Mouse (Mus musculus) liver, embryonic 13.5 days (tissue): ENCODE results near the gene Bicdl1. TPM values are rescaled to one million over a fixed set of nuclear protein-coding genes. Genes with fewer than 3 reads are reported as not detected.

Source experiments
- ATAC-seq: fragments of 200-750 bp; cut with Nextera tagmentation; 2 replicates; pipeline ENCODE4 v1.8.0; 2017; ENCODE audit warnings: low read depth, mild to moderate bottlenecking, moderate number of reproducible peaks, moderate library complexity
- DNase-seq: peaks from one replicate; pipeline ENCODE4 v3.0.0; 2022
- H3K27ac ChIP-seq: fragments of 300-500 bp; sonication (generic); 2 replicates; pipeline ENCODE4 v1.5.1; 2015; ENCODE audit warnings: moderate library complexity, mild to moderate bottlenecking, inconsistent platforms
- H3K27me3 ChIP-seq: fragments of 300-500 bp; sonication (generic); 2 replicates; pipeline ENCODE4 v1.6.1; 2015; ENCODE audit warnings: mild to moderate bottlenecking, inconsistent platforms
- H3K36me3 ChIP-seq: fragments of 300-500 bp; sonication (generic); 2 replicates; pipeline ENCODE4 v1.6.1; 2015; ENCODE audit warnings: mild to moderate bottlenecking, inconsistent platforms
- H3K4me1 ChIP-seq: fragments of 300-500 bp; sonication (generic); replicated peaks from 2 replicates; pipeline ENCODE4 v1.6.1; 2015; ENCODE audit warnings: inconsistent platforms
- H3K4me2 ChIP-seq: fragments of 300-500 bp; sonication (generic); 2 replicates; pipeline ENCODE4 v1.6.1; 2015; ENCODE audit warnings: inconsistent platforms, mild to moderate bottlenecking, moderate library complexity
- H3K4me3 ChIP-seq: fragments of 300-500 bp; sonication (generic); replicated peaks from 2 replicates; pipeline ENCODE4 v1.5.1; 2015; ENCODE audit warnings: mild to moderate bottlenecking, inconsistent platforms
- H3K9ac ChIP-seq: fragments of 300-500 bp; sonication (generic); 2 replicates; pipeline ENCODE4 v1.6.1; 2015; ENCODE audit warnings: mild to moderate bottlenecking, inconsistent platforms
- H3K9me3 ChIP-seq: fragments of 300-500 bp; sonication (generic); replicated peaks from 2 replicates; pipeline ENCODE4 v1.6.1; 2016; ENCODE audit warnings: inconsistent platforms
- WGBS: fragments of 180-500 bp; shearing (Covaris S2); methylation state at CpG from one replicate; pipeline ENCODE4 v1.1.7; 2015; ENCODE audit not compliant: insufficient replicate concordance; 5-methylcytosine and 5-hydroxymethylcytosine counted together
- polyA plus RNA-seq: library from polyadenylated mRNA; unstranded; fragments of >200 nt; fragmentation: Nextera tagmentation; extraction: Ambion mirVana; gene quantifications from 2 replicates; pipeline ENCODE4 v1.2.1, GENCODE M21; 2015

Gene Bicdl1
- polyA plus RNA-seq, result 1.6 and 2.0 TPM in 2 replicates

DNA sequence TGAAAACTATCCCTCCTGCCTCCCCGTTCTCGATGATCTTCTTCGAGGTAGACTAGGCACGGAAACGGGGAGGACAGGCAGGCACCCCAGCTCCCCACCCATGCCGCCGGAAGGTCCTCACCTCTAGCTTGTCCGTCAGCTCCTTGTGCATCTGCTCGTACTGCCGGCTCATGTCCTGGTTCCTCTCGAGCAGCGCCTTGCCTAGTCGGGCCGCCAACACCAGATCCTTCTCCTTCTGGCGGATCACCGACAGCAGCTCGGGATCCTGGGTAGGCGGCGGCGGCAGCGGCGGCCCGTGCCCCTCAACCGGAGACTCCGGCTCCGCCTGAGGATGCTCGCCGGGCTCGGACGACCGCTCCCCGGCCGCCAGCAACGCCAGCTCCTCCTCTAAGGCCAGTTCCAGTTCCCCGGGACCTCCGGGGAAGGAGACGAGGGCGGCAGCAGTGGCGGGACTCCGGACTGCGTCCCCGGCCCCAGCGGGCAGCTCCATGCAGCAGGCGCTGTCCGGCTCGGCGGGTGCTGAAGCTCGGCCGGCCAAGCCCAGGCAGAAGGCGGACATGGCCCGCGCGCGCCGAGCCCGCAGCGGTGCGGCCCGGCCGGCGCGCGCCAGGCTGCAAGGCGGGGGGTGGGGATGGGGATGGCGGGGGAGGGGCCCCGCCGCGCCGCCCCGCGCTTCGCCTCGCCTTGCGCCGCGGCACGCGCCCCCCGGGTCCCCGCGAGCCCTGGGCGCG, at the start of gene Bicdl1:
Bicdl1 (minus strand) TSS at position 621 of the 731 bp plus-strand sequence.
- peak within 1 kb of the TSS; percentile 86 for H3K4me2 ChIP-seq
- H3K4me3 ChIP-seq, result peak within 1 kb of the TSS; percentile 61
- WGBS, result 2% methylated on average over 75 of the region's 83 CpGs
- no peaks in the 10 kb centered on the region for H3K36me3 ChIP-seq
- H3K4me1 ChIP-seq, result peaks cover 18% of the 10 kb centered on the region
- peak; percentile 66 for ATAC-seq
- H3K9ac ChIP-seq, result peak within 1 kb of the TSS; percentile 15; the same call in 1 of the 2 replicates
- peak; percentile 52 for DNase-seq
- no peak within 1 kb of the TSS for H3K27ac ChIP-seq
- peaks cover 58% of the 10 kb centered on the region for H3K27me3 ChIP-seq
- H3K9me3 ChIP-seq, result no peaks in the 10 kb centered on the region

GRCm38 (mm10) chr5:115776911-115777310, 45.5 kb upstream of the Bicdl1 start:
- no peak overlapping the region for H3K4me3 ChIP-seq
- ATAC-seq (no peak), DNase-seq (no peak)
- no peaks in the 10 kb centered on the region for H3K9me3 ChIP-seq
- H3K27ac ChIP-seq, result no peak overlapping the region
- H3K4me2 ChIP-seq, result no peak overlapping the region
- 57% methylated on average over 4 of the region's 4 CpGs for WGBS
- no peaks in the 10 kb centered on the region for H3K4me1 ChIP-seq
- H3K9ac ChIP-seq, result no peak overlapping the region
- H3K36me3 ChIP-seq, result no peaks in the 10 kb centered on the region
- H3K27me3 ChIP-seq, result no peaks in the 10 kb centered on the region

- ATAC-seq (peak; percentile 65), DNase-seq (no peak)
Observed at GRCm38 (mm10) chr5:115775350-115775749, 43.9 kb upstream of the Bicdl1 start.

GRCm38 (mm10) chr5:115770048-115770447, 38.6 kb upstream of the Bicdl1 start:
- no peak for ATAC-seq
- 63% methylated on average over 4 of the region's 4 CpGs for WGBS
- Histone ChIP-seq H3K9ac (no peak overlapping the region), H3K4me1 (no peaks in the 10 kb centered on the region), H3K27me3 (no peaks in the 10 kb centered on the region), H3K27ac (no peak overlapping the region), H3K4me3 (no peak overlapping the region), H3K9me3 (peaks cover 7% of the 10 kb centered on the region), H3K36me3 (no peaks in the 10 kb centered on the region), H3K4me2 (no peak overlapping the region)
- no peak for DNase-seq

More at GRCm38 (mm10) chr5:115775350-115775749, 43.9 kb upstream of the Bicdl1 start:
- Histone ChIP-seq H3K36me3 (no peaks in the 10 kb centered on the region), H3K9ac (no peak overlapping the region), H3K4me2 (no peak overlapping the region), H3K27ac (no peak overlapping the region), H3K4me1 (no peaks in the 10 kb centered on the region), H3K4me3 (no peak overlapping the region), H3K27me3 (no peaks in the 10 kb centered on the region), H3K9me3 (peaks cover 2% of the 10 kb centered on the region)
- WGBS, result 43% methylated on average over 4 of the region's 4 CpGs

- peaks cover 7% of the 10 kb centered on the region for H3K9me3 ChIP-seq
- no peak overlapping the region for H3K4me2 ChIP-seq
- ATAC-seq, result no peak
- H3K4me3 ChIP-seq, result no peak overlapping the region
- DNase-seq, result no peak
- no peak overlapping the region for H3K27ac ChIP-seq
- H3K27me3 ChIP-seq, result no peaks in the 10 kb centered on the region
- H3K9ac ChIP-seq, result no peak overlapping the region
- WGBS, result 67% methylated on average over 4 of the region's 4 CpGs
- no peaks in the 10 kb centered on the region for H3K4me1 ChIP-seq
- no peaks in the 10 kb centered on the region for H3K36me3 ChIP-seq
Observed at GRCm38 (mm10) chr5:115769116-115769515, 37.7 kb upstream of the Bicdl1 start.

DNA sequence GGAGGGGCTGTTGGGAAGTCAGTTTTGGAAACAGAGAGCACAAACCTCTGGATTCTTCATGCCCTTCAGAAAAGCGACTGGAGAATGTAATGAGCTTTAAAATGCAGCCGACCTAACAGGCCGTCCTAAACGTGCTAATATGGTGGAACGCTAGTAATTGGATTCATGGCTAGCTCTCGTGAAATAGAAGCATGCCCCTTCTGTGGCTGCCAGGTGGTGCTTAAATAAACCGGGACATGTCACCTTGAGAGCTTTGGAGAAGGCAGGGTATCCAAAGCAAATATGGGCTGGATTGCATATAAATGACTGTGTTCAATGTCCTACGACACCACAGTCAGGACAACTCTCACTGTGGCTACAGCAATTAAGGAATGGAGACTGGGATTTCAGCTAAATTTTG, 35.4 kb upstream of the Bicdl1 start:
- 73% methylated on average over 8 of the region's 8 CpGs for WGBS
- Histone ChIP-seq H3K27ac (no peak overlapping the region), H3K4me1 (no peaks in the 10 kb centered on the region), H3K9ac (no peak overlapping the region), H3K9me3 (peaks cover 7% of the 10 kb centered on the region), H3K4me2 (no peak overlapping the region), H3K36me3 (no peaks in the 10 kb centered on the region), H3K27me3 (no peaks in the 10 kb centered on the region), H3K4me3 (no peak overlapping the region)
- no peak for ATAC-seq
- no peak for DNase-seq

DNA sequence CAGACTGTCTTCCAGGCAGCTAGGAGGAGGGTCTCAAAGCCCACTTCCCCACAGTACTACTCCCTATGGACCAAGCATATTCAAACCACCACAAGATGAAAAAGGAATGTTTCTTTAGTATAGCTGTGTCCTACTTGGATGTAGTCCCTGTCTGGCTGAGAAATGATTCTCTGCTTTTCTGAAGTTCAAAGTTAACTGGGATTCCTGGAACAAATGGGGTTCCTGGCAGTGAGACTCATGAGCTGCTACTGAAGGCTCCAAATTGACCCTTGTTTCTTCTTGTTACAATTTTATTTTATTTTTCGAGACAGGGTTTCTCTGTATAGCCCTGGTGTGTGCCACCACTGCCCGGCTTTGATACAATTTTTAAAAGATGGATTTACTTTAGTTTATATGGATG, 32.6 kb upstream of the Bicdl1 start:
- H3K4me2 ChIP-seq, result no peak overlapping the region
- H3K36me3 ChIP-seq, result no peaks in the 10 kb centered on the region
- H3K27me3 ChIP-seq, result no peaks in the 10 kb centered on the region
- ATAC-seq (no peak), DNase-seq (no peak)
- H3K4me3 ChIP-seq, result no peak overlapping the region
- no peak overlapping the region for H3K27ac ChIP-seq
- WGBS, result 54% methylated on average over 2 of the region's 2 CpGs
- H3K4me1 ChIP-seq, result 0 out of 2 replicates have a peak, but pooled peaks cover 4% of the 10 kb centered on the region
- no peak overlapping the region for H3K9ac ChIP-seq
- no peaks in the 10 kb centered on the region for H3K9me3 ChIP-seq

DNA sequence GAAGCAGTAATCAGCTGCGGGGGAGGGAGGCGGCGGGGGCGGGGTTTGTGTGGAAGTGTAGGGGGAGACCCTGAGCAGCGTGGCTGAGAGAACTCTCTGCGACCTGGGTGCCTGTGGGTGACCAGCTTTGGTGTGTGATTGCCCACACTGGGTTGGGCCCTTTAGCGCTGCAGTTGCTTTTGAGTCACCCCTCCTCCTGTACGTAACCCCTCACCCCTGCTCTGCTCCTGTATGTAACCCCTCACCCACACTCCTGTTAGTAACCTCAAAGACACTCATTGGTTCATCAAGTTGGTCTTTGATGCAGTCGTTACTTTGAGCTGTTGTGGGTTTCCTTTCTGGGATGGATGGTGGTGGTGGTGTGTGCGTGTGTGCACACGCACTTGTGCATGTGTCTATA, 29.5 kb upstream of the Bicdl1 start:
- no peak for ATAC-seq
- no peak for DNase-seq
- Histone ChIP-seq H3K27me3 (no peaks in the 10 kb centered on the region), H3K36me3 (no peaks in the 10 kb centered on the region), H3K9me3 (no peaks in the 10 kb centered on the region), H3K9ac (no peak overlapping the region), H3K4me1 (0 out of 2 replicates have a peak, but pooled peaks cover 4% of the 10 kb centered on the region), H3K4me2 (no peak overlapping the region), H3K4me3 (no peak overlapping the region), H3K27ac (no peak overlapping the region)
- 52% methylated on average over 11 of the region's 11 CpGs for WGBS

DNA sequence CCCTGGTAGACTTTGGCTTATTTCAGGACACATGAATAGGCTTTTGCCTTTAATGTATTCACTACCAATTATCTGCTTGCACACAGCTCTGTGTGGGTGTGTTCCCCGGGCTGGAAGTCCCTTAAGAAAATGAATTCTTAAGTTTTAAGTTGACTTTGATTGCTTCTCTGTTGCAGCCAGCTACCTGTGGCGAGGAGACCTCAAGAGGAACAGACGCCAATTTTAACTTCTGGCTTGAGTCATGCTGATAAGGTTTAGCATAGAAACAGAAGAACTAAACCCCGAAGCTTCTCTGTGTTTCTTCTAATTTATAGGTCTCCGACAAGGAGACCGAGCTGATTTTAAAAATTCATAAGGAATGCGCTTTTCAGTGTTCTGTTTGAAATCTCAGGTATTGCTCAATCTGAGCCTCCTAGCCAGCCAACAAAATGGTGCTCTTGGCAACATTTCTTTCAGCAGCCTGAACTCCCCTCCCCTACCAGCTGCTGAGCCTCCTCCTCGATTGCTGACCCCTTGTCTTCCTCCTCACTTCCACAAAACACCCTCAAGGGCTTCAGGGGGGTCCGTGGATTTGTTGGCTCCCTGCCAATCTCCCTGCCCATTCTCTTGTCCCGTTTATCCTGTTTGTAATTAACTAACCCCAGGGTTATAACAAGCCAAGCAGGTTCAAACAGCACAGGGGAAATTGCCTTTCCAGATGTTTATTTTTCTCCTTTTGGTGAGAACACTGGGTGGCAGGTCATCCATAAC, 27.2 kb upstream of the Bicdl1 start:
- H3K4me3 ChIP-seq, result no peak overlapping the region
- H3K9me3 ChIP-seq, result no peaks in the 10 kb centered on the region
- WGBS, result 34% methylated on average over 10 of the region's 10 CpGs
- no peak overlapping the region for H3K4me2 ChIP-seq
- ATAC-seq, result no peak
- no peaks in the 10 kb centered on the region for H3K36me3 ChIP-seq
- no peaks in the 10 kb centered on the region for H3K27me3 ChIP-seq
- H3K27ac ChIP-seq, result no peak overlapping the region
- H3K9ac ChIP-seq, result no peak overlapping the region
- no peak for DNase-seq
- 0 out of 2 replicates have a peak, but pooled peaks cover 4% of the 10 kb centered on the region for H3K4me1 ChIP-seq

DNA sequence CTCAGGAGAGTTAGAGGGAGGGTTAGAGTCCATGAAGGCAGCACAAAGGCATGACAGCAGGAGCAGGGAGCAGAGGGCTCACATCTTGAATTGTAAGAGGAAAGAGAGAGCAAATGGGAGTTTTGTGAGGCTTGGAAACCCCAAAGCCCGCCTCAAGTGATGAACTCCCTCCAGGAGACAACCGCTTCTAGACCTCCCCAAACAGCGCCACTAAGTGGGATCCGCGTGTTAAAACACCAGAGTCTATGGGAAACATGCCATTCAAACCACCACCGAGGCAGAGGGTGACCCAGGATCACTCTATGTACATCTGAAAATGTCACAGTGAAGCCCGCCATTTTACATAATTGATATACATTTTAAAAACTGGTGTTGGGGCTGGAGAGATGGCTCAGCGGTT, 26.1 kb upstream of the Bicdl1 start:
- WGBS, result 66% methylated on average over 8 of the region's 8 CpGs

DNA sequence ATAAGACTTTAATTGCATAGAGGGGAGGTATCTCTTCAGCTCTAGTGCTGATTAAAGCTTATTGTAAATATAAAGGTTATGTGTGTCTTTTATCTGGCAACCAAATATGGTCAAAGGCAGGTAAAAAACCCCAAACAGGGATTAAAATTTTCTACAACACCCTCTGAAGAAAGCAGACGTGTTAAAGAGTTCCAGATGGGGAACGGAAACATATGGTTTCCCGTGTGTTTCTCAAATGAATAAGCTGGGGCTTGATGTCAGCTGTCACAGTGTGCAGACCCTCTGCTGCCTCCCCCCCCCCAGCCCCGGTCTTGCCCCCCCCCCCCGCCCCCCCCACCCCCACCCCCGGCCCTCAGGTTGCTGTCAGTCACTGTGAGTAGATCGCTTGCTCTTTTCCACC, 24.1 kb upstream of the Bicdl1 start:
- no peak for DNase-seq
- Histone ChIP-seq H3K36me3 (no peaks in the 10 kb centered on the region), H3K27ac (no peak overlapping the region), H3K27me3 (no peaks in the 10 kb centered on the region), H3K4me1 (0 out of 2 replicates have a peak, but pooled peaks cover 3% of the 10 kb centered on the region), H3K9ac (no peak overlapping the region), H3K4me3 (no peak overlapping the region), H3K9me3 (no peaks in the 10 kb centered on the region), H3K4me2 (no peak overlapping the region)
- WGBS, result 67% methylated on average over 4 of the region's 7 CpGs
- no peak for ATAC-seq

More for the DNA sequence above, 26.1 kb upstream of the Bicdl1 start:
- Histone ChIP-seq H3K36me3 (no peaks in the 10 kb centered on the region), H3K4me1 (0 out of 2 replicates have a peak, but pooled peaks cover 4% of the 10 kb centered on the region), H3K4me3 (no peak overlapping the region), H3K9ac (no peak overlapping the region), H3K9me3 (no peaks in the 10 kb centered on the region), H3K4me2 (no peak overlapping the region), H3K27ac (no peak overlapping the region), H3K27me3 (no peaks in the 10 kb centered on the region)
- DNase-seq (no peak), ATAC-seq (no peak)
